Mouse (Mus musculus): ENCODE results near the gene Htra1.

Gene Htra1

DNA sequence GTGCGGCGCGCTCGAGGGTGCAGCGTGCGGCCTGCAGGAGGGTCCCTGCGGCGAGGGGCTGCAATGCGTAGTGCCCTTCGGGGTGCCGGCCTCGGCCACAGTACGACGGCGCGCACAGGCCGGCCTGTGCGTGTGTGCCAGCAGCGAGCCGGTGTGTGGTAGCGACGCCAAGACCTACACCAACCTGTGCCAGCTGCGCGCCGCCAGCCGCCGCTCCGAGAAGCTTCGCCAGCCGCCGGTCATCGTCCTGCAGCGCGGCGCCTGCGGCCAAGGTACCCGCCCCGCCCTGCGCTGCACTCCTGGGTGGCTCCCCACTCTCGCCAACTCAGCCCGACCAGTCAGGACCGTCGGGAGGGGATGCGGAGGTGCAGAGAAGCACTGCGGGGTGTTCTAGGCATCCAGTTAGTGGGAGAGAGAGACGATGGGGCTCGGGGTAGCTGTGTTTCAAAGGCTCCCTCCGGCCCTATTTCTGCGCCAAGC, 601 bp downstream of the Htra1 start:
- no peak for DNase-seq

DNA sequence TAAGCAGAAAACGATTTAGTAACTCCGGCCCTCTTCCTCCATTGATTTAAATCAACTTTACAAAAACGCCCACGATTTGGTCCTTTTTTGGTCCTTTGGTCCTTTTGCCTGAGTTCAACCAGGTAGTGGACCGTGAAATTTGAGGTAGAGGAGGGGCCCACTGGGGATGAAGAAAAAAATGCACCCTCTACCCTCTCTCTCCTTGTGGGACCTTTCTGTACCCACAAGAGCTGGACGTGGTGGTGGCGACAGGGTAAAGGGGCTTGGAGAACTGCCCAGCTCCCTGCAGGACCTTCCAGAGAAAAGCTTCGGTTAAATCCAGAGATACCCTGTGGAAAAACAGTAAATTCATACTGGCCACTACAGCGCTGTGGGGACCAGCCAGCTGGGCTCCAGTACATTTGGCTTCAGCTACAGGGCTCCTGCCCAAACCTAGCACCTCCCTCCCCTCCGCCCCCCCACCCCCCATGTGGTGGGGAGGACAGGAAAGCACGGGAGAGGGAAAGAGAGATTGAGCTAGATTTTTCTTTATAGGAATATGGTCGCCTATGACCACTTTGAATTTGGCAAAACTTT, 1.4 kb downstream of the Htra1 start:
- no peak for DNase-seq

- no peak for DNase-seq
Measured at GRCm38 (mm10) chr7:130938005-130938404, 2.1 kb downstream of the Htra1 start.

DNA sequence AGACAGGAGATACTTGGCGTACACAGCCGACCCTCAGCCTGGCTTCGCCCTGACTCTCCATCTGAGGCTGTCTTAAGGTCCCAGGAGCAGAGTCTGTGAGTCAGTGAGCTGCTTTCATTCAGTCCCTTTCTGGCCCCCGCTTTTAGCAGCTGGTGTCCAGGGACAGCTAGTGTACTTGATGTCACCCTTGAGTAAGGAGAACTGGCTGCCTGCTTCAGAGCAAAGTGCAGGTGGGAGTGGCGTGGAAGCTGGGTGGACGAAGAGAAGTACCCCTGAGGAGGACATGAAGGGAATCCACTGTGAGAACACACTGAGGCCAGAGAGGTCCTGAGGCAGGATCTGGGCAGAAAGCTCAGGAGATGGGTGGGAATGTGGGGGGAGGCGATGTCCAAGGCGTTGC, 3.0 kb downstream of the Htra1 start:
- DNase-seq = no peak

DNA sequence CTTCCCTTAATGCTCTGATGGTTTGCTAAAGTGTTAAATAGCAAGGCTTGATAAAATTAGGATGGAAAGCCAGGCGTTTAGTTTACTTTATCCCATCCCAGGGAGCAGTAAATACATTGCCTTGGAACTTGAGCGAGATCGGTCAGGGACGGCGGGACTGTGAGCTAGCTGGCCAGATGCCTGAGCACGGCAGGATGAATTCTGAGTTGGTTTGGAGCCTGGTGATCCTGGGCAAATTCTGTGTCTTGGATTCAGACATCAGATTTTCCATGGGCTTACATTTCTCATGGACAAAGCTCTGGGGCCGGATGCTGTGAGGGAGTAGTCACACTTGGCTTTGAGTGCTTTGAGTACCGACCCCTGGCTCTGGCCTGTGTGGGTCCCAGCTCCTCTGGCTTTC, 4.8 kb downstream of the Htra1 start:
- DNase-seq = no peak

DNA sequence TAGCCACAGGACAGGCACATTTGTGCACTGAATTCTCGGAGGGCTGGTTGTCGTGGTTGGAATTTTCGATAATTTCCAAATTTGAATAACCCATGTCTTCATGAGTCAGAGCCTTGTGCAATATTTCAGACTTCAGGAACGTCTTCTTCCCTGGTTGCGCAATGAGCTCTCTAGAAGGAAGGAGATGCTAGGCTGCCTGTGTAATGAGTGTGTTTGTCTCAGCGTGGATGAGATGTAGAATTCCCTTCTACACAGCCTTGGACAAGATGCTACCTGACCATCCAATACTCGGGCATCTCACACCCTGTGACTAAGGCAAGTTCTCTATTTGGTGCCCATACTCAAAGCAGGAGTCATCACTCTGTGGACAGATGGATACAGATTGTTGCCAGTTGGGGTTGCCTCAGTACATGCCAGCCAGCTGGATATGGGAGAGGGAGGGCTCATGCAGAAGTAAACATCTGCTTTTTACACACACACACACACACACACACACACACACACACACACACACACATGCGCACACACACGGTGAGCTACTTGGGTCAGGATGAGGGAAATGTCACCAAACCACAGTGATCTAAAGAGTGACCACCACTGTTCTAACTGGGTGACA, 7.5 kb downstream of the Htra1 start:
- DNase-seq = no peak

- no peak for DNase-seq
Measured at GRCm38 (mm10) chr7:130944766-130945475, 9.0 kb downstream of the Htra1 start.

DNA sequence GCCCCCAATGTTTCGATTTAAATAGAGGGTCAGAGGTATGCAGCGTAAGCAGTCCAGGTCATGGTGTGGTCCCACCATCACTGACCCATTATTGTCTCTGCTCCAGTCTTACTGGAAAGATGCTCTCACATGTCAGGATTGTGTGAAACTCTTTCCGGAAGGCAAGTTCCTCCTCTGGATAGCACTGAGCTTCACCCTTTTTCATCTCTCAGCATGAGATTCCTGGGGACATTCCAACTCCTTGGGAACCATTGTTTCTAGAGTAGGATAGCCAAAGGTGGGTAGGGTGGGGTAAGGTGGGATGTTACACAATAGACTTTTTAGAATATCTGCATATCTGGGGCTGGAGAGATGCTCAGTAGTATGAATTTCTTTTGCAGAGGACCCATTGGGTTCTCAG, 9.8 kb downstream of the Htra1 start:
- no peak for DNase-seq

DNA sequence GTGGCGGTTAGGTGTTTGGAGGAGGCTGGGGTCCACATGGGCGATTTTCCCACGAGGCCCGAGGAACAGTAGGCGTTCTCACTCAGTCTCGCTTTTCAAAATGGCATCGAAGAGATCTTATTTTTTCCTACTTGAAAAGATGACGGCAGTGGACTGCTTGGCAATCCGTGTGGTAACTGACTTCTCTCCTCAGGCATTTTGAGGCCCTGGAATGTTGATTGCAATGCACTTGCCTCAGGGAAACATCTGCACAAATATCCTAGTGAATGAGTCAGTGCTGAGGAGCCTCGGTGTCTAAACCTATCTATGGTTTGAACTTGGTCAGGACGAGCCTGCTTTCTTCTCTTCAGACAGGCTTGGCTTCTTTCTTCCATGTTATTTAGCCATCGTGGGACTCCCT, 10.4 kb downstream of the Htra1 start:
- no peak for DNase-seq

- no peak for DNase-seq
Measured at GRCm38 (mm10) chr7:130948563-130949208, 12.8 kb downstream of the Htra1 start.

GRCm38 (mm10) chr7:130949331-130949751, 13.4 kb downstream of the Htra1 start:
- DNase-seq = no peak

DNA sequence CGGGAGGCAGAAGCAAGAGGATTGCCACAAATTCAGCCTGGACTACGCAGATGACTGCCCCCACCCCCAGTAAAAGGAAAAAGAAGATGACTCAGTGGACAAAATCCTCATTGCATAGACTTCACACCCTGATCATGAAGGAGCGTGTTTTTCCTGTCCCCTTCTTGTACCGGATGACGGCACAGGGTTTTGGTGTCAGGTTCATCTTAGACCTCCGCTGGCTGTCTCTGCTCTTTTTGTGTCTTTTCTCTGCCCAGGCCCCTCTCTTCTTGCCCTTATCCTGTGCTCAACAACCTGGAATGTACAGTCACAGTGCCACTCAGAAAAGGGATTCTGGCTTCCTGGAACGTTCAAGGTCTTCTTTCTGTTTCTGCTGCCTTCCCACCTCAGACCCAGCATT, 14.6 kb downstream of the Htra1 start:
- no peak for DNase-seq

DNA sequence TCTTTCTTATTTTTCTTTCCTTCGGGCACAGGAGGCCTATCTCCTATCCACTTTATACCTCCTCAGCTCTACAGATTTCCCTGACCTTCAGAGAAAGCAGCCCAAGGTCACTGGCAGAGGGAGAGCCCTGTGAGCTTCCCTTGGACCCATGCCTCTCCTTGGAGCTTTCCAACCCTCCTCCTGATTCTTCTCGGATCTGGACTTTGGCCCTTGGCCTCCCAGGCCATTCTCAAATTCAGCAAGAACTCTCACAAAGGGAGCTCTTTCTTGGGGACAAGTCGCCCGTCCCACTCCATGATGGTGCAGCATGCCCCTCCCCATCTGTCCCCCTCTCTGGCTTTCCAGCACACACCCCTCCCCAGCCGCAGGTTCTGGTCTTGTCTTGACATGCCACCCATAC, 15.1 kb downstream of the Htra1 start:
- DNase-seq = no peak

- DNase-seq = no peak
Measured at GRCm38 (mm10) chr7:130953376-130953775, 17.5 kb downstream of the Htra1 start.

- no peak for DNase-seq
Measured at GRCm38 (mm10) chr7:130954177-130954601, 18.3 kb downstream of the Htra1 start.

- DNase-seq = no peak
Measured at GRCm38 (mm10) chr7:130958551-130958950, 22.6 kb downstream of the Htra1 start.

GRCm38 (mm10) chr7:130959868-130960267, 24.0 kb downstream of the Htra1 start:
- no peak for DNase-seq

GRCm38 (mm10) chr7:130961429-130961828, 25.5 kb downstream of the Htra1 start:
- DNase-seq = no peak

GRCm38 (mm10) chr7:130964686-130965085, 28.8 kb downstream of the Htra1 start:
- no peak for DNase-seq

DNA sequence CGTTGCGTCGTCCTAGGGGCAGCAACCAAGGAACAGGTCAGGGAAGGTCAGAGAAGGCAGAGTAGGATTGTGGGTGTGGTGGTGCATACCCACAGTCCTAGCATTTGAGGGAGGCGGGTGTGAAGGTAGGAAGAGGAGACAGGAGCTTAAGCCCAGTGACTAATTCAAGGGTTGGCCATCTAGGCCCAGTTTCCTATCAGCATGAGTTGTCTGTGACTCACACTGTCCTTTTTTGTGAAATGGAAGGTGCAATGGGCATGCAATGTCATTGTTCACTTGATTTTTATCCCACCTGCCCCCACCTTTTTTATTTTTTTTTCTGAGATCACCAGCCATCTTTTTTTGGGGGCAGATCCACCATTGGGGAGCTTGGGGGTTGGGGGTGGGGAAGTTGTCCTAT, 29.5 kb downstream of the Htra1 start:
- DNase-seq = no peak

DNA sequence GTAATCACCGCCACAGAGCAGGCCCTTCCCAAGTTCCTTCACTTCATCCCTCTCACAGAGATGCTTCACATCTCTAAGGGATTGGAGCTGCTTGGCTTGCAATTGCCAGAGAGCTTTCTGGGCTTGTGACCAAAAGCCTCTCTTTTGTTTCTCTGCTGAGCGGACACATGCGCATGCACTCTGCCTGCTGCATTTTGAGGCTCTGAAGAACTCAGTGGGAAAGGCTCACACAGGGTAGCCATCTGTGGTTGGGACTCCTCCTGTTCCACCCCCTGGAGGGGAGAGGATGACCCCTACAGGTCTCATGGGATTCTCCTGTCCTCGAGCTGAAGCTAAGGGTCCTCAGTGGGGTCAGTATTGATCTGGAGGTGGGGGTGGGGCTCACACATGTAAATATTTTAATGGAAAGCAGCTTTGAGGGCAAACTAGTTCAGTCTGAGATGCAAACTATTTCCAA, 30.0 kb downstream of the Htra1 start:
- DNase-seq = no peak

GRCm38 (mm10) chr7:130966451-130966850, 30.5 kb downstream of the Htra1 start:
- no peak for DNase-seq

GRCm38 (mm10) chr7:130966876-130967275, 31.0 kb downstream of the Htra1 start:
- no peak for DNase-seq

- no peak for DNase-seq
Measured at GRCm38 (mm10) chr7:130967901-130968300, 32.0 kb downstream of the Htra1 start.

Measured in thymus, adult 18-20 months (tissue).